Mouse (Mus musculus): ENCODE results near the gene Pcgf1.
A peak's percentile ranks its signal among the peaks of the same experiment; 100 is the strongest.

Pcgf1 gene

DNA sequence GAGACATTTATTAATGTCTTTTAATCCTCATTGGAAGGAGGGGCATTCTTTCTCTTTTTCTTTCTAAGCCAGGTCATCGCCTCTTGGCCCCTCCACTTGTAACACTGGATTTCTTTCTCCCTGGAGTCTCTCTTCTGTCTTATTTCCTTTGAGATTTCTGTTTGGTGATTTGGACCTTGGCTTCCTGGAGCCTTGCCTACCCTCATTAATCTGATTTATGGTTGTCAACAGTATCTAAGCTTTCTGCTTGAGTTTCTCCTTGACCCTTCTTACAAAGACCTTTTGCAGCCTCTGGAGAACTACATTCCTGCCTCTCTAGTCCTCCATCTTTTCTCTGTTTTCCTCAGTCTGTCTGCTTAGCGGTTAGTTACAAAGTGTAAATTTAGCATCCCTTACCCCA, 20.7 kb downstream of the Pcgf1 start:
- ATAC-seq (ENCODE audit: insufficient number of reproducible peaks, low FRiP score, low TSS enrichment), result no peak

GRCm38 (mm10) chr6:83101316-83101687, 23.6 kb downstream of the Pcgf1 start, which contains the start of the genes Ccdc142 and Gm42688:
Gene Ccdc142 (plus strand): TSS chr6:83101601.
Gene Gm42688 (plus strand): TSS chr6:83101617.
- ATAC-seq (ENCODE audit: insufficient number of reproducible peaks, low FRiP score, low TSS enrichment), result peak; percentile 95

- peak; percentile 64 for ATAC-seq (ENCODE audit: insufficient number of reproducible peaks, low FRiP score, low TSS enrichment)
Observed at GRCm38 (mm10) chr6:83101688-83102556, 24.3 kb downstream of the Pcgf1 start.

DNA sequence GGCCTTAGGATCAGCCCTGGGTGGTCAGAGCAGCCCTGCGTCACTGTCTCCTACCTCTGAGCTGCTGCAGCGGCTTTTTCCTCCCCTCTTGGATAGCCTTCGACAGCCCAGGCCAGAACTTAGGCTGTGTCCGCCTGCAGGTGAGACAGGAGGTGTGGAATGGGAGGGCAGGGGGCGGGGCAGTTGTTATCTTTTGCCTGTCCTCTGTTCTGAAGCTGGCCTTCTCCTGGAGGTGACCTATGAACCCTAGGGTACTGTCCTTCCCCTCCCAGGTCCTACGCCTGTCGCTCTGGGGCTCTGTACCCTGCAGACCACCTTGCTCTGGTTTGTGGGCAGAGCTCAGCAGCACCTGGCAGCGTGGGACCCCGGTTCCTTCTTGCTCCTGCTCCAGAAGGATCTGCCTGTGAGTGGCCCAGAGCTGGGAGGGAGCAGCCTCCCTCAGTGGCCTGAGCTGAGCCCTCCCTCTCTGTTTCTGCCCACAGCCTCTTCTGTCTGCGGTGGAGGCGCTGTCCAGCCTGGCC, 25.5 kb downstream of the Pcgf1 start:
- ATAC-seq (ENCODE audit: insufficient number of reproducible peaks, low FRiP score, low TSS enrichment), result no peak

DNA sequence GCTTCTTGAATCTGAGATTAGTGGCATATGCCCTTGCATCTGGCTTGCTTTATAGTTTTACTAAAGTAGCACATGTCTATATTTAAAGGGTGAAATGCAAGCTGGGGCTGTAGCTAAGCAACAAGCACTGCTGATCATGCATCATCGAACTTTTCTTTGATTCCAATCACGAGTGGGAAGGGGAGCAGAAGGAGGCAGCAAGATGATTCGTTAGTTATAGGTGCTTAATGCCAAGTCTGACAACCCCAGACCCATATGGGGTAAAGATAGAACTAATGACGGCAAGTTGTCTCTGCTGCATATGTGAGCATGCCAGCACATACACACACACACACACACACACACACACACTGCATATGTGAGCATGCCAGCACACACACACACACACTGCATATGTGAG, 26.5 kb downstream of the Pcgf1 start:
- no peak for ATAC-seq (ENCODE audit: insufficient number of reproducible peaks, low FRiP score, low TSS enrichment)

- no peak for ATAC-seq (ENCODE audit: insufficient number of reproducible peaks, low FRiP score, low TSS enrichment)
Observed at GRCm38 (mm10) chr6:83107566-83108400, 30.1 kb downstream of the Pcgf1 start.

DNA sequence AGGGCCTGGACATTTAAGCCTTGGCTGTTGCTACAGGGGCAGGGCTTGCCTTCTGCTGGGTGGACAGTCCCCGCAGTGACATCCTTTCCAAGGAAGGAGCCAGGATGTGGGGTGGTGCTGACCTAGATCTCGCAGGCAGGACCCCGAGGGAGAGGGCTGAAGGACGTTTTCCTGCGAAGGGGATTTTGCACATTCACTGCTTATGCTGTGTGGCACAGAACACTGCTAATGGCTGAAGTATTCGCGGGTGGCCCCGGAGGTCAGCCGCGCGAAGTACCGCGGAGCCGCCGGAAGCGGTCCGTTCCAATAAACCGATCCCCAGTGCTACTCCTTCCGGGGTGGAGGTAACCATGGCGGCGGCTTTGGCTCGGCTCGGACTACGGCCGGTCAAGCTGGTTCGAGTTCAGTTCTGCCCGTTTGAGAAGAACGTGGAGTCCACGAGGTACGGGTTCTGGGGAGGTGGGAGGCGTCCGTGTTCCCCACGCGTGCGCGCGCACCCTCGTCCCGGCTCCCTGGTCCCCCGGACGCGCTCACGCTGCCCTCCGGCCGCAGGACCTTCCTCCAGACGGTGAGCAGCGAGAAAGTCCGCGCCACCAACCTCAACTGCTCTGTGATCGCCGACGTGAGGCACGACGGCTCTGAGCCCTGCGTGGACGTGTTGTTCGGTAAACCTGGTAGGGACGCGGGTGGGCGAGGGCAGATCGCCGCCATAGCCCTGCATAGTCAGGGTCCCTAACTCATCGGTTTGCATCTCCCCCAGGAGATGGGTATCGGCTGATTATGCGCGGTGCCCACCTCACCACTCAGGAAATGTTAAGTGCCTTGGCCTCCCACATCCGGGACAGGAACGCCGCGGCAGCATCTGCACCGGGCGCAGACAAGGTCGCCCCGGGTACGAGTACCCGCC, 31.3 kb downstream of the Pcgf1 start, which contains the start of gene Mrpl53:
Mrpl53 (plus strand) TSS at position 279 of the 907 bp plus-strand sequence.
- peak; percentile 87 for ATAC-seq (ENCODE audit: insufficient number of reproducible peaks, low FRiP score, low TSS enrichment)

GRCm38 (mm10) chr6:83111510-83112136, 34.0 kb downstream of the Pcgf1 start:
- no peak for ATAC-seq (ENCODE audit: insufficient number of reproducible peaks, low FRiP score, low TSS enrichment)

GRCm38 (mm10) chr6:83115011-83115671, 37.5 kb downstream of the Pcgf1 start, which contains the start of gene Mogs:
Gene Mogs (plus strand): TSS chr6:83115496.
- peak; percentile 81 for ATAC-seq (ENCODE audit: insufficient number of reproducible peaks, low FRiP score, low TSS enrichment)

DNA sequence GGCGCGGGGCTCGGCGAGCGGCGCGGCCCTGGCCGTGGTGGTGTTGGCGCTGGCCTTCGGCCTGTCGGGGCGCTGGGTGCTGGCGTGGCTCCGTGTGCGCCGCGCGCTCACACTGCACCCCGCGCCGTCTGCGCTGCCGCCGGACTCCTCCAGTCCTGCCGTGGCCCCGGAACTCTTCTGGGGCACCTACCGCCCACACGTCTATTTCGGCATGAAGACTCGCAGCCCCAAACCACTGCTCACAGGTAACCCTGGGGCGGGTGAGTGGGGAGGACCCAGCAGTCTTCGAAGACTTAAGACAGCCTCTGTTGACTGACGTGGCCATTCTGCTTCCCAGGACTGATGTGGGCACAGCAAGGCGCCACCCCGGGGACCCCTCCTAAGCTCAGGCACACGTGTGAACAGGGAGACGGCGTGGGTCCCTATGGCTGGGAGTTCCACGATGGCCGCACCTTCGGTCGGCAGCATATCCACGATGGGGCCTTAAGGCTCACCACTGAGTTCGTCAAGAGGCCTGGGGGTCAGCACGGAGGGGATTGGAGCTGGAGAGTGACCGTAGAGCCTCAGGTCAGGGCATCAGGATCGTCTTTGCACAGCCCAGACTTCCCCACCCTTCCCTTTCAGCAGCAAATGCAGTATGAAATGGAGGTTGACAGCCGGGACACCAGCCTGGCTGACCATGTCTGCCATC, 38.2 kb downstream of the Pcgf1 start:
- peak; percentile 6; the same call in 1 of the 2 replicates for ATAC-seq (ENCODE audit: insufficient number of reproducible peaks, low FRiP score, low TSS enrichment)

DNA sequence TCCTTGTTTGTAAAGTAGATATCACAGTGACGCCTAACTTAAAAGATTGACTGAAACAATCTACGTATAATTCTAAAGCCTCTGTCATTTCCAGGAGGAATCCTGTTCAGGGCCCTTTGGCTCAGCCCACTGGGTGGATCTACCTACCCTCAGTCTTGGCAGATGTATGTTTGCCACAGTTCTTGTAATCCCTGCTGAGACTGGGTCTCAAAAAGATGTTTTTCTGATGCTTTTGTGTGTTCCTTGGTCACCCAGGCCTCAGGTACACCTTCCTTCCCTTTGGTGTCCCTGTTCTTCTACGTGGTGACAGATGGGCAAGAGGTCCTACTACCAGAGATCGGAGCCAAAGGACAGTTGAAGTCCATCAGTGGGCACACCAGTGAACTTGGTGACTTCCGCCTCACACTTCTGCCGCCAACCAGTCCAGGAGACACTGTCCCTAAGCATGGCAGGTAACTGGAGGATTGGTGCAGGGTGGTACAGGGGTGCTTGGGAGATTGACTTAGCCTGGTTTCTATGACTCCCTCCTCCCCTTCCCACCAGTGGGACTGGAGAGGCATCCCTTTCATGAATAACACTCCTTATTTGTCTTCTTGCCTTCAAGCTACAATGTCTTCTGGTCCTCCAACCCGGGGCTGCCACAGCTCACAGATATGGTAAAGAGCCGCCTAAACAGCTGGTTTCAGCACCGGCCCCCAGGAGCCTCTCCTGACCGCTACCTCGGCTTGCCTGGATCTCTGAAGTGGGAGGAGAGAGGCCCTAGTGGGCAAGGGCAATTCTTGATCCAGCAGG, 38.9 kb downstream of the Pcgf1 start:
- ATAC-seq (ENCODE audit: insufficient number of reproducible peaks, low FRiP score, low TSS enrichment), result no peak

DNA sequence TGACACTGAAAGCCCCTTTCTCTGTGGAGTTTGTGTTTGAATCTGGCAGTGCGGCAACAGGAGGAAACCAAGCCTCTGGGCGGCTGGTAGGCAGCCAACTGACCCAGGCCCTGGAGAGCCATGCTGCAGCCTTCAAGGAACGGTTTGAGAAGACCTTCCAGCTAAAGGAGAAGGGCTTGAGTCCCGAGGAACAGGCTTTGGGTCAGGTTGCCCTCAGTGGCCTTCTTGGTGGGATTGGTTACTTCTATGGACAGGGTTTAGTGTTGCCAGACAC, 39.4 kb downstream of the Pcgf1 start:
- no peak for ATAC-seq (ENCODE audit: insufficient number of reproducible peaks, low FRiP score, low TSS enrichment)

DNA sequence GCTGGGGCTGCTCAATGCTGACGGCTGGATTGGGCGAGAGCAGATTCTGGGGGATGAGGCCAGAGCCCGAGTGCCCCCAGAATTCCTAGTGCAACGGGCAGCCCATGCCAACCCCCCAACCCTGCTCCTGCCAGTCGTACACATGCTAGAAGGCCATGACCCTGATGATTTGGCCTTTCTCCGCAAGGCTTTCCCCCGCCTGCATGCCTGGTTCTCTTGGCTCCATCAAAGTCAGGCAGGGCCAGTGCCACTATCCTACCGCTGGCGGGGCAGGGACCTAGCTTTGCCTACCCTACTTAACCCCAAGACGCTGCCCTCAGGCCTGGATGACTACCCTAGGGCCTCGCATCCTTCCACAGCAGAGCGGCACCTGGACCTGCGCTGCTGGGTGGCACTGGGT, 39.9 kb downstream of the Pcgf1 start:
- ATAC-seq (ENCODE audit: insufficient number of reproducible peaks, low FRiP score, low TSS enrichment), result no peak

- ATAC-seq (ENCODE audit: insufficient number of reproducible peaks, low FRiP score, low TSS enrichment), result no peak
Observed at GRCm38 (mm10) chr6:83118369-83118768, 40.7 kb downstream of the Pcgf1 start.

DNA sequence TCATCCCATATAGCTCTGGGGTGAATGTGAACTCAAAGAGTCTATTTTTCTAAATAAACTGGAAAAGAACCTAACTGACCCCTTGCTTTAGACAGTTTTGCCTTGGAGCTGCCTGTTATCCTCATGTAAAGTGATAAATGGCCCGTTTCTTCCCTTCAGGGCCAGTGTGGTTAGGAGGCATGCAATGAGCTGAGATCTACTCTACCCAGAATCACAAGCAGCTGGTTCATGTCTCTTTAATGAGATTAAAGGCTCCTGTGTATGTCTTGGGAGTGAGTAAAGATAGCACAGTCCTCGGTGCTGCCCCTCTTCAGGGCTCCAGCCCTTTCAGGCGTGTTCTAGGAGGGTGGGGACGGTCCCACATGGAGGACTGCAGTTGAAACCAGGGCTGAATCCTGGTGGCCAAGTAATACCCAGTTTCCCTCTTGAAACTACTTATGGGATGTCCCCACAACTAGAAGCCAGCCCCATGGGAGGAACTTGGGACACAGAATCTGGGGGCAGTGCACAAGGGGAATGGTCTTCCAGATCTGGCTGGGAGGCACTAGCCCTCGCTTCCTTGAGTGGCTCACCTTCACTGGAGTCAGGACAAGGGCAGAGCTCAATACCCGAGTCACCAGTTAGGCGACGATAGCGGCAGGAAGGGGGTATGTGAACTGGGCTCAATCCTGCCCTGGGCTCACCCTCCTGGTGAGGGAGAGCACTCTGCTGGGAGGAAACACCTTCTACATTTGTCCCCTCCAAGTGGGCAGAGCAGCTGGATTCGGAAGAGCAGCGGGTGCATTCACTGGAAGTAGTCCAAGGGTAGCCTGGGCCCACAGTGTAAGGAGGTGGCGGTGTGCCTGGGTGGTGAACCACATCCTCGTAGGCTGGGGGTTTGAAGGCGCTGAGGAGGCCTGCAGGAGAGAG, 41.4 kb downstream of the Pcgf1 start:
- ATAC-seq (ENCODE audit: insufficient number of reproducible peaks, low FRiP score, low TSS enrichment), result no peak

DNA sequence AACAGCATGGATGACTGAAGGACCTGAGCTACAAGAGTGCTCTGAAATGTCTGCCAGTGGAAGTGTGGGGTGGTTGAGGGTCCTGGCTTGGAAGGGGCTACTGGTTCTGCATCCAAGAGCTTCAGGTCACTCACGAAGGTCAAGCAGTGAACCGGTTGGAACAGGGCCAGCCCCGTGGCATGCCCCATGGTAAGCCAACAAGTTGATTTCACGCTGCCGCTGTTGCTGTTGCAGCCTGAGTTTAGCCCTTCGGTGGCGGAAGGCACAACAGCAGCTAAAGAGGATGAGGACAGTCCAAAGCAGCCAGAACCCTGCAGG, 42.0 kb downstream of the Pcgf1 start:
- no peak for ATAC-seq (ENCODE audit: insufficient number of reproducible peaks, low FRiP score, low TSS enrichment)
